Mouse (Mus musculus) cerebellum, adult 9-11 months (tissue): Measurements from ENCODE around the gene Ccpg1os.

Source experiments
- DNase-seq: peaks from one replicate; pipeline ENCODE4 v3.0.0; 2022

Gene Ccpg1os

DNA sequence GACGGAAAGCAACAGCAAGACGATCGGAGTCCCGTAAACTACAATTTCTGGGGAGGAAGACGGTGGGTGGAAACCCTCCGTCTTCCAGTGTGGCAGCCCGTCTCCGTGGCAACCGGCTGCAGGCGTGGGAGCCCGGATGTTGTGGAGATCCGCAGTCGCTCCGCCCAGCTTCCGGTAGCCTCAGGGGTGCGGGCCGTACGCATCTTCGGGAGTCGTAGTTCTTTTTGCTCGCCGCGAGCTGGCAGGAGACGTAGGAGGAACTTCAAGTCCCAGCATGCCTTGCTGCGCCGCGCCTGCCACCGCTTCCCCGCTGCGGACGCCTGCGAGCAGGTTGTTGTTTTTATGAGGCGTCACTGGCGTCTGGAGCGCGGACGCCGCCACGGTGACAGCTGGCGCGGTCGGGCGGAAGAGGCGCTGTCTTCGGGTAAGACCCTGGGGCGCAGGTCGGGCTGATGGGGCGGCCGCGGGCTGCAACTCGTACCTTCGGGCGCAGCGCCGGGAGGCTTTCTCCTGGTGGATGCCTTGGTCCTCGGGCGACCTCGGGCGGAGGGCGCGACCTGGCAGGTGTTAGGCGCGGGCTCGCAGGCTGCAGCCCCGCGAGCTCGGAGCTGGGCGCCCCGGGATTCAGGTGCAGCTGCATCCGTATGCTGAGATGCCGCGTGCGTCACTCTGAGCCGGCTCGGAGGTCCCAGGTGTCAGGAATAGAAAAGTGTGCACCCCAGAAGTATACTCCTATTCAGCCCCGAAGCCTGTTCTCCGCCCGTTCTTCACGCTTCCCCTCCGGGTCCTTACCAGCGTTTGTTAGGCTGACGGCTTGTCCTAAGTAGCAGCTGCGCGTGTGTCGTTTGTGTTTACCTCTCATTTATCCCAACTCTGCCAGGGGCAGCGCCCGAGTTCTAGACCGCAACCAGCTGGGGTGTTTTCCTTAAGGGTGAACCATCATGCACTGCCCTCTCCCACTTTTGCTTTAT lies at the start of gene Ccpg1os, which contains the start of gene Ccpg1:
Gene Ccpg1os (minus strand): TSS at position 133 of the 971 bp plus-strand sequence.
Gene Ccpg1 (plus strand): TSS at position 180 of the 971 bp plus-strand sequence.
- peak; percentile 98 for DNase-seq

DNA sequence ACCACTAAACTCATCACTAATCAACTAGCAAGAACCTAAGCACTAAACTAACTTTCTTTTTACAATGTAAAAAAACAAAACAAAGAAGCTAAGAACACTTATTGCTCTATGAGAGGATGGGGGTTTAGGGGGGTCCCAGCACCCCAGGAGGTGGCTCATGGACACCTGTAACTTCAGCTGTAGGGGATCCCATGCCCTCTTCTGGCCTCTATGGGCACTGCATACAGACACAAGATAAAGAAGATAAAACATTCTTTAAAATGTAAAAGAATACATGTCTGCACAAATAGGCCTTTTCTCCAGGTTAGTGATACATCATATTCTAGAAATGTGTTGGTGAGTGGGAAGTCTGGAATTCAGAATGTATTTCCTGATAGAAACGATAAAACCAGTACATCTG lies 48.2 kb upstream of the Ccpg1os start:
- DNase-seq: no peak

DNA sequence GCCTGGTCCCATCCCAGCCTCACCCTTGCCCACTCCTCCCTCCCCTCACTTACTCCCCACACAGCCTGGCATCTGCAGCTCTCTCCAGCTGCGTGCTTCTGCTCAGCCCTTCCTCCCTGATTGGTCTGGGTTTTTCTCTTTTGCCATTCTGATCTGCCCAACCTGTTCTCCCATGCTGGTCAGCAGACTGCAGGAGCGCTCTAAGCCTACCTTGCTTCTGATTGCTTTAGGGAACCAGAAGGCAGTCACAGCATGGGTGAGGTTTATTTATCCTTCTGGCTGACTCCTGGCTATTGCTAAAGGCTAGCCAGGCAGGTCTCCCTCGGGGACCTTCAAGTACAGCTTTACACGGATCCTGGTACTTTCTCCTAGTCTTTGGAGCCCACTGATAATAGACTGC lies 46.2 kb upstream of the Ccpg1os start:
- peak; percentile 81 for DNase-seq

DNA sequence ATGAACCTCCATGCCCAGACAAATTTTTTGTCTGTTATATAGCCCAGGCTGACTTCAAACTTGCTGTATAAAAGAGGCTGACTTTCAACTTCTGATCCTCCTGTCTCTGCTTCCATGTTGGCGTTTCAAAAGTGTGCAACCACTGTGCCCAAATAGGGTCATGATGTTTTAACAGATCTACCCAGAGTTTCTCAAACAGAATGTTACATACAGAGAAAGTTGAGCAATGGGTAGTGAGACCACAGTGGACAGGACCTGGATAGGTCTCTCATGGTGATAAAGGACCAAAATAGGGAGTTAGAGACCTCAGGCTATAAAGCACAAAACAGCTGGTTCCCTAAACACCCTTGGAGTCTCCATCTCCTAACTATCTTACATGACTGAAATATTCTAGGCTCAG lies 45.3 kb upstream of the Ccpg1os start:
- no peak for DNase-seq

DNA sequence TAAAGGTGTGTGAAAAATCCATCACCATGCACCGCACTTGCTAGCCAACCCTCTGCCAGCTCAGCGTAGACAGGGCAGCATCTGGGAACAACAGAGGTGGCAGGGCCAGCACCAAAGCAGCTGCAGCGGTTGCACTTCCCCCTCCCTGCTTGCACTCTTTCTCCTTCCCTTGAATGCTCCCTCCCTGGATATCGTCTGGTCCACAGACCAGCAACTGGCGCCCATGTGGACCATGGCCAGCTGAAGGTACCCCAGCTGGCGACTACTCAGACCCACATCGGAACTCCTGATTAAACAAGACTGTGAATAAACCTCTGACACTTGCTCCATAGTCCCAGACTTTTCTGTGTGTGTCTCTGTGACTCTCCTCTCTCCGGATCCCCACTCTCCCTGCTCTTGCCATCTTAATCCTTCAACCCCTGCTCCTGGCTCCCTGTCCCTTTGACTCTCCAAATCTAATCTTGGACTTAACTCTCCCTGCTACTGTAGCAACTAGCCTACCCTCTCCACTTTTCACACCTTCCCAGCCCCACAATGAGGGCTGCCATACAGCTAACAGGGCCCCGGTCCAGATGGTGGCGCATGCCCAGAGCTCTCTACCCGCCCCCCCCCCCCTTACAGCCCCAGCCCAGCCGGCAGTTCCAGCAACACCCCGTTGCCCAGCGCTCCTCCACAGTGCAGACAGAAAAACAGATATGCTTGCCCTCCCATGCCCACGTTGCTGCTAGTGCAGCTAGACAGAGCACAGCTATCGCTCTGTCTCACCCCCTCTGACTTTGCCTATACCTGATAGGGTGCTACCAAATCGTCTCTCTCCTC lies 40.8 kb upstream of the Ccpg1os start:
- DNase-seq: no peak

DNA sequence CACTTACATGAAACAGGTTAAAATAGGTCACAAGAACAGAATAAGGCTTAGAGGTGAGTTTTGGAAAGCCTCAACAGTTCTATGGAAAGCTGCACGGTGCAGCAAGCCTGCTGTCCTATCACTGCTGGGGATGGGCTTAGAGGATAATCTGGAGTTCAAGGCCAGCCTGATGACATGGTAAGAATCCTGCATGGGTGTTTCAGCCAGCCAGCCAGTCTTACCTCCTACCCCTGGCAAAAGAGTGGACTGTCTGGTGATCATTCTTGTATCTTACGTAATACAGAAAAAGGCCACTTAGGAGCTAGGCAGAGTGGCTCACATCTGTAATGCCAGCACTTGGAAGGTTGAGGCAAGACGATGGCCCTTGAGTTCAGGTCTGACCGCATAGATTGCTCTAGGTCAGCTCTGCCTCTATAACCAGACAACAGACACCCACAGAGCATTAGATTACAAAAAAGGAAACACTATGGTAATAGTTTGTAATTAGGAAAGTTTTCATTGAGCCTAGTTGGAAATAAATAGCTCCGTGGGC lies 35.5 kb upstream of the Ccpg1os start:
- no peak for DNase-seq

DNA sequence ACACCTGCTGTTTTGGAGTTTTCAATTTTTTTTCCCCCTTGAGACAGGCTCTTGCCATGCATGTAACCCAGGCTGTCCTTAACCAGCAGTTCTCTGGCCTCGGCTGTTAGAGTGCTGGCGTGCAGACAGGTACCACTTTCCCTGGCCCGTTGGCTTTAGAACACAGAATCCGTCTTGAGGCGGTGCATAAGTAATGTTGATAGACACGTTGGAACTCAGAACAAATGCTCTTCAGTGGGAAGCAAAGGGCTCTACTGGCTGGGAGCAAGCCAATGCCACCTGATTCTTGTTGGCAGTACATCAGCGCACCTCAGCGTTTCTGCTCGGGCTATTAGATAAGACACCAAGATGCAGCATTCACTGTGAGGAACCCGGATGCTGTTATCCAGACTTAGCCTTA lies 34.7 kb upstream of the Ccpg1os start:
- DNase-seq: peak; percentile 70

DNA sequence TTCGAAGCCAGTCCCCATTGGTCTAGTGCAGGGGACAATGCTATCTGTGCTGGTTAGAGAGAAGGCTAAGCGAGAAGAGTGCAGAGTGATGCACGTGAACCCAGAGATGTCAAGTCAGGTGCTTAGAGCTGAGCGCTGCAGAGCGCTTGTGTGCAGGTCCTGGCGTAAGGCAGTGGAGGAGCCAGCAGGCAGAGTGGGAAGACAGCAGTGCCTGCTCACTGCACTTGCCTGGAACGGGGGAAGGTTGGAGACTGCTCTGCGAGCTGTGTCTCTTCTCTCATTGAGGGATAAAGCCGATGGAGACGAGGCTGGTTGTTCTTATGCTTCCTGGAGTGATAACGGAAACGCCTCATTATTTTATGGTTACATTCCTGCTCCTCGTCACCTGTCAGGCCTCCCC lies 29.5 kb upstream of the Ccpg1os start:
- no peak for DNase-seq

DNA sequence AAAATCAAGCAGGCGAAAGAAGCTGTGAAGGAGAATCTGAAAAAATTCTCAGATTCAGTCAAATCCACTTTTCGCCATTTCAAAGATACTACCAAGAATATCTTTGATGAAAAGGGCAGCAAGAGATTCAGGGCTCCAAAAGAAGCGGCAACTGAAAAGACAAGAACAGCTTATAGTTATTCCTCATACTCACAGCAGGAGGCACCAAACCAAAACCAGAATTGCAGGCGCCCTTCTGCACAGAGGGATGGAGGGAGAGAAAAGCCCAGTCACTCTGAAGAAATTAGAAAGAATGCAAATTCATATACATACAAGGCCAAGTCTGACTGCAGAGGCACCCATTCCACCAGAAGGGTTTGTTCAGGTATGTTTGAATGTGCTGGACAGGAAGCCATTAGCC lies 27.4 kb upstream of the Ccpg1os start:
- DNase-seq: no peak

DNA sequence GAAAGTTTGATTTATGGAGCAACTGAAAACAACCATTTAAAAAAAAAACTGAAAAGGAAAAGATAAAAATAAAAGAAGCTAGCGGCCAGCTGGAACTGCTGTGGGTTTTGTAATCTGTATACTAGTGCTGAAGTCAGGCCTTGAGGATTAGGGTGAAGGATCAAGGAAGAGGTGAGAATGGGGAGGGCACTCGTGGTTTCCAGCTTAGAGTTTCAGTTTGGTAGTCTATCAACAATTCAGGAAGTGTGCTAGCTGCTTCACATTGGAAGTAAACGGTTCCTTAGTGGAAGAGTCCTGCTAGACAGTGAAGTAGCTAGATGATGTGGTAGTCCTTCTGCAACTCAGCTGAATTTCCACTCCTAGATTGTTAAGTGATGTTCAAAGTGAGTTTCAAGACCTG lies 23.2 kb upstream of the Ccpg1os start:
- DNase-seq: no peak

DNA sequence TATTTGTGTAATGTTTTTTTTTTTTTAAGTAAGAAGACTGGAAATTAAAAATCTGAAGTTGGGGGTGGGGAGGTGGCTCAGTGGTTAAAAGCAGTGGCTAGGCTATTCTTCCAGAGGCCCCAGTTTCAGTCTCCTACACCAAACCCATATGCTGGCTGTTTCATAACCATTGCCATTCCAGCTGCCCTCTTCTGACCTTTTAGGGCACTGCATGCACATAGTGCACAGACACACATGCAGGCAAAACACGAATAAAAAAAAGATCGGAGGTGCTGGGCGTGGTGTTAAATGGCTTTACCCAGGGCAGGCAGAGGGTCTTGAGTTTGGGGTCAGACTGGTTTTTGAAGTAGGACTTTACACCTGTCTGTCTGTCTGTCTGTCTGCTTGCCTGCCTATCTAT lies 21.0 kb upstream of the Ccpg1os start:
- DNase-seq: no peak

DNA sequence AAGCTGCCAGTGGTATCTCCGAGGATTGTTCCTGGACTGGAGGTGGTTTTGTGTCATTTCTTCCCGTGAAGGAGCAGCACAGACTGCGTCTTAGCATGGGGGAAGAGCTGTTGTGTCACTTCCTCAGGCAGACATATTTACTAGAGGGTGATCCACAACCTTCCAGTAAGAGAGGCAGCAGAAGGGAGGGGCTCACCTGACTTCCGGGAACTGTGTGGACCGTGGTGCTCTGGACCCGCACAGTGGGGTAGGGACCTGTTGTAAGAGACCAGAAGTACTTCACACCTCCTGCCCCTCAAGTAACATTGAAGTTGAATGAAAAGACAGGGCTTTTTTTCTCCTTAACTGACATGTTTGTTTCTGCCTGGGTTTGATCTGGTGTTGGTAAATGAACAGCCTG lies 19.9 kb upstream of the Ccpg1os start:
- no peak for DNase-seq

DNA sequence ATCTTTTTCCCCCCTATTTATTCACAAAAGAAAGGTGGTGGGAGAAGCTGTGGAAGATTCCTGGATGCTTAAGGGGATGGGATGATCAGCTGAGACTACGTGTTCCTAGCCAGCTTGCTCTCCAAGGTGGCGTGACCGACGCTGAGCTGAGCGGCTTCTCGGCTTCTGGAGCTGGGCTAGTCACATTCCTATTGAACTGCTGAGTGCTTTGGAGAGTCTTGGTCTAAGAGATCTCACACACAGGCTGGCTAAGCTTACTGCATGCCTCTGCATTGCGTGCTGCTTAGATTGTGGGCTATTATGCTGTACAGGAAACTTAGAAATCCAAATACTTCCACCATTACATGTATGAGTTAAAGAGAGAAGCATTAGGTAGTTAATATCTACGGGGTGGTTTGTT lies 18.9 kb upstream of the Ccpg1os start:
- no peak for DNase-seq

DNA sequence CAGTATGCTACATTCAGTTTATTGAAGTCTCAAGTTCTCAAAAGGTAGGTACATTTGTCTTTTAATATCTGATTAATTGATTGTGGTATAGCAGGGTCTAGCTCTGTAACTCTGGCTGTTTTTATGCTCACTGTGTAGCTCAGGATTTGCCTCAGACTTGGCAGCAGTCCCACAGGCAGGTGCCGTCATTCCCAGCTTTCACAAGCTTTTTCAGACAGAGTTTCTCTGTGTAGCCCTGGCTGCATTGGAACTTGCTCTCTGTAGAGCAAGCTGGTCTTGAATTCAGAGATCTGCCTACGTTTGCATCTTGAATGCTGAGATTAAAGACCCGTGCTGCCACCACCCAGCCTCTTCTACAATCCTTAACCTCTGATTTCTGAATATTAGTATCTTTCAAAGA lies 17.0 kb upstream of the Ccpg1os start:
- DNase-seq: no peak

DNA sequence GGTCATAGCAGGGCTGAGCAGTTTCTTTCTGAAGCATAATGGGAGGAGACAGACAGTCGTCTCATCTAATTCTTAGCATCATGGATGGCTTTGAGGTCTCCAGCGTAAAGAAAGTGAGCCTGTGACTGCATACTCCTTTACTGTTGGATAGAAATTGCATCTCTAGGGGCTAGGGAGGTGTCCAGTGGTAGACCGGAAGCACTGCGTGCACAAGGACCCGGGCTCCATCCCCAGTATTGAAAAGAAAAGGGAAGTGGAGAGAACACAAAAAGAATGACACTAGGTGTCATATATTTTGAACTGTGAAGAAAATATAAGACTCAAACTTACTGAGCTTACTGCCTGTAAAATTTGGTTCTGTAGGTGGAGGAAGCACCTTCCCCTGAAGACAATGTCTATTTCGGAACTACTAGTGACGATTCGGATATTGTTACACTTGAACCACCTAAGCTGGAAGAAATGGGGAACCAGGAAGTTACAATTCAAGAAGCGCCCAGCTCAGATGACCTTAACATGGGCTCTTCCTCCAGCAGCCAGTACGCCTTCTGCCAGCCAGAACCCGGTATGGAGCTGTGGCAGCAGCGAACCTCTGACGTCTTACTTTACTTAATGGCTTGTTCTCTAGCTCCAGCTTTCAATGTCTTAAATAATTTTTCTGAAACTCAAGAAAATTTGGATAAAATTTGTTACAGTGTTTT lies 16.3 kb upstream of the Ccpg1os start:
- DNase-seq: no peak

DNA sequence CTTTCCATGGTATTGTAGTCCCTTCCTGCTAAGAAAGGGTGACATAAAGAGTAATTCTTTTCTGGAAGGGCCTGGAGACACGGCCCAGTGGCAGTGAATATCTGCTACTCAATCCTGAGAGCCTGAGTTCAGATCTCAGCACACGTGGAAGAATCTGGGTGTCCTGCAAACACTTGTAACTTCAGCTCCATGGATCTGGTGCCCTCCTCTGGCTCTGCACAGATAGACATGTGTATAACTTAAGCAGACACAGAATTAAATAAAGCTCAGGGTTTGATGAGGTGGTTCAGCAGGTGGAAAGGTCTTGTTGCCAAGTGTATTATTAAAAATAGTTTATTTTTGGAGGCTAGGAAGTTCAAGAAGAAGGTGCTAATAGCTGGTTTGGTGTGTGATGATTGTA lies 15.3 kb upstream of the Ccpg1os start:
- DNase-seq: no peak

DNA sequence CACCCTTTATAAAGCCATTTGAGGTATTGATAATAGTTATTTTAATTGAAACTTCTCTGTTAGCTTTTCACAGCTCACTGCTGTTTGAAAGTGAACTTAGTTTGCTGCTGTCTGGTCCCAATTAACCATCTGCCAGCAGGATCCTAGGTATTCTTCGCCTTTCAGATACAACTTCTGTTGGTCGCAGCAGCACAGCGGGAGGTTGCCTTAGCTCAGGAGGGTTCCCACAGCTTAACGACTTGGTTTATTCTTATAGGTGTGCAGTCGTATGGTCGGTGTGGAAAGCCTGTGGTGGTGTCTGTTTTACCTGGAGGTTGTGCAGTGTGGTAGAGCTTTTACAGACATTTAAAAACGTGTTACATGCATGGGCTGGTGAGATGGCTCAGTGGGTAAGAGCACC lies 11.6 kb upstream of the Ccpg1os start:
- no peak for DNase-seq

DNA sequence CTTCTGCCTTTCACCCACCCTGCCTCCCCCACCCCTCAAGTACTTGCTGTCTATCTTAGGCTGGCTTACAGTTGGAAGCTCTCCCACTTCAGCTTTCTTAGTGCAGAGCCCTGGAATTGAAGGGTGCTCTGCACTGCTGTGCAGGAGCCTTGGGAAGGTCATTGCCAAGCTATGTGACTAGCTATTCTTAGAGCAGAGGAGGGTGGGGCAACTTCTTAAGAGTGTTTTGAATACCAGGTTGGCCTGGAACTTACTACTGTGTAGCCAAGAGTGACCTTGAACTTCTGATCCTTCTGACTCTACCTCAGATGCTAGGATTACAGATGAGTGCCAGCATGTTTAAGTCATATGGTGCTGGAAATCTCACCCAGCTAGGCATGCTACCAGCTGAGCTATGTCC lies 11.0 kb upstream of the Ccpg1os start:
- DNase-seq: no peak

DNA sequence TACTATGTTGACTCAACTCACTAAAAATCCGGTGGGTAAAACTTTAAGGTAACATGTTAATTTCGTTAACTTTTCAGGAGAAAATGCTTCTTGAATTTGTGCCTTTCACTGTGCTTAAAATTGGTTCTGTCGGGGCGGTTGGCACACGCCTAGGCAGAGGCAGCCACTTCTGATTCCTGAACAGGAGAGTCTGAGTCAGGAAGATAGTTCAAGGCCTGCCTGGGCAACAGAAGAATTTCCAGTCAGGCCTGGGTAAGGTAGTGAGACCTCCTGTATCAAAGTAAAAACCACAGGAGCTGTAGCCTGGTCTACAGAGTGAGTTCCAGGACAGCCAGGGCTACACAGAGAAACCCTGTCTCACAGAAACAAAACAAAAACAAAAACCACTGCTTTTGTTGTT lies 7.4 kb upstream of the Ccpg1os start:
- DNase-seq: no peak

DNA sequence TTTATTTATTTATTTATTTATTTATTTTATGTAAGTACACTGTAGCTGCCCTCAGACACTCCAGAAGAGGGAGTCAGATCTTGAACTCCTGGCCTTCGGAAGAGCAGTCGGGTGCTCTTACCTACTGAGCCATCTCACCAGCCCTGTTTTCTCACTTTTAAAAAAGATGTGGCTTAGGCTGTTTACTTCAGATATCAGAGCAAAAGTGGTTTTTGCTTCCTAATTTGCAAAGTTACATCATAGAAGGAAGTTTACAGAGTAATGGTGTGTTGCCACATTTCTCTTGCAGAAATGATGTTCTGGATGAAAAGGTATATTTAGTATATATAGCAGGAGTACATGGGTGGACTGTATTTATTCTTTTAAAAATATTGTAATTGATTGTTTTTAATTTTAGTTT lies 6.2 kb upstream of the Ccpg1os start:
- DNase-seq: no peak

DNA sequence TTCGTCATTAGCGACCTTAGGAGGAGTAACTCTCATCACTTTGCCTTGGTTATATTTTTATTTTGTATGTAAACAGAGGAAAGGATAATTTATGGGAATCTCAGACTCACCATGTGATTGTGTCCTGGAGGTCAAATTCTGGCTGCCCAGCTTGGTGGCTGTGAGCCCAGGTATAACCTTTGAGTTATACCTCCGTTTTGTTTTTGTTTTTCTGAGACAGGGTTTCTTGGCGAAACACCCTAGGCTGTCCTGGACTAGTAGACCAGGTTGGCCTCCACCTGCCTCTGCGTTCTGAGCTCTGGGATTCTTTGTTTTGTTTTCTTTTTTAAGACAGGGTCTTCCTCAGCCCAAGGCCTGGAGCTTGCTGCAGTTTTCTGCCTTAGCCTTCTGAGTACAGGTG lies 3.5 kb upstream of the Ccpg1os start:
- no peak for DNase-seq

DNA sequence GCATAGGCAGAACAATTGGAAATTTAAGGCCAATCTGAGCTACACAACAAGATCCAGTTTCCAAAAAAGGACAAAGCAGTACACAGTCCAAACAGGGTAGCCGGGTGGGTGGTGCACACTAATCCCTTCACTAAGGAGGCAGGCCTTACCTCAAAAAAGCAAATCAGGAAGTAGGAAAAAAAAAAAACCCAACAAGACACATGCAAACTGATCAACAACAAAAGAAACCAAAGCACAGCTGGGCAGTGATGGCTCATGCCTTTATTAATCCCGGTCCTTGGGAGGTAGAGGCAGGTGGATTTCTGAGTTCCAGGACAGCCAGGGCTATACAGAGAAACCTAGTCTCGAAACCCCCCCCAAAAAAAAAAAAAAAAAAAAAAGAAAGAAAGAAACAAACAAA lies 2.5 kb upstream of the Ccpg1os start:
- no peak for DNase-seq

DNA sequence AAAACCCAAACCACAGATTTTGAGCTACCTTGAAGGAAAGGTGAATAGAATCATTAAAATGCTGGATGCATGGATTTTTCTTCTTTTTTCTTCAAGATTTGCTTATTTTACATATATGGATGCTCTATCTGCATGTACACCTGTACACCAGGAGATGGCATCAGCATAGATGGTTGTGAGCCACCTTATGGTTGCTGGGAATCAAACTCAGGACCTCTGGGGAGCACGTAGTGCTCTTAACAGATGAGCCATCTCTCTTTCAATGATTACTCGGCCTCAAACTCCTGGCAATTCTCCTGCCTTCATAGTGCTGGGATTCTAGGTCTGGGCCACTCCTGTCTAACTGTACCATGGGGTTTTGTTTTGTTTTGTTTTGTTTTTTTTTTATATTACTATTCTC lies 2.1 kb downstream of the Ccpg1os start:
- no peak for DNase-seq
